Mouse (Mus musculus) C2C12 (cell line): ENCODE results near the gene Pspn.
A peak's percentile ranks its signal among the peaks of the same experiment; 100 is the strongest.

Source experiments
- CTCF ChIP-seq: IDR thresholded peaks from one replicate; pipeline ENCODE4 v1.5.1; 2011; ENCODE audit not compliant: control insufficient read depth, insufficient read depth, insufficient read length
- FOSL1 ChIP-seq: IDR thresholded peaks from one replicate; pipeline ENCODE4 v1.8.0; 2011; ENCODE audit warnings: mild to moderate bottlenecking, low read length; ENCODE audit not compliant: poor library complexity, insufficient read depth, severe bottlenecking
- MAX ChIP-seq: IDR thresholded peaks from one replicate; pipeline ENCODE4 v1.6.1; 2011; ENCODE audit warnings: mild to moderate bottlenecking, control low read depth
- MYOD1 ChIP-seq: IDR thresholded peaks from one replicate; pipeline ENCODE4 v1.6.1; 2011; ENCODE audit warnings: low read depth; ENCODE audit not compliant: control insufficient read depth, insufficient read length
- USF1 ChIP-seq: IDR thresholded peaks from one replicate; pipeline ENCODE4 v1.6.1; 2011; ENCODE audit warnings: low read depth, mild to moderate bottlenecking, control low read depth, moderate library complexity

GRCm38 (mm10) chr17:56989467-56990114 lies 10.2 kb downstream of the Pspn start:
- TF ChIP-seq CTCF (no peak), MAX (peak; percentile 67), USF1 (peak; percentile 68), MYOD1 (no peak), FOSL1 (no peak)
